Mouse (Mus musculus) ES-E14 (cell line): ENCODE measurements around the gene Bcl9.

ENCODE experiments used
- CHD2 ChIP-seq: IDR thresholded peaks from 2 replicates; pipeline ENCODE4 v1.6.1; 2014; ENCODE audit warnings: mild to moderate bottlenecking, low read depth, low read length, inconsistent platforms
- HCFC1 ChIP-seq: IDR thresholded peaks from 2 replicates; pipeline ENCODE4 v1.6.1; 2012; ENCODE audit warnings: low read length, inconsistent platforms, borderline replicate concordance; ENCODE audit not compliant: insufficient read depth
- MAFK ChIP-seq: IDR thresholded peaks from 2 replicates; pipeline ENCODE4 v1.6.1; 2014; ENCODE audit warnings: mild to moderate bottlenecking, low read depth, low read length, inconsistent platforms; ENCODE audit not compliant: insufficient read depth
- ZC3H11A ChIP-seq: IDR thresholded peaks from 2 replicates; pipeline ENCODE4 v1.6.1; 2012; ENCODE audit warnings: low read depth, mild to moderate bottlenecking, inconsistent platforms, low read length, borderline replicate concordance
- ZNF384 ChIP-seq: IDR thresholded peaks from 2 replicates; pipeline ENCODE4 v1.6.1; 2012; ENCODE audit warnings: low read depth, low read length, inconsistent platforms

DNA sequence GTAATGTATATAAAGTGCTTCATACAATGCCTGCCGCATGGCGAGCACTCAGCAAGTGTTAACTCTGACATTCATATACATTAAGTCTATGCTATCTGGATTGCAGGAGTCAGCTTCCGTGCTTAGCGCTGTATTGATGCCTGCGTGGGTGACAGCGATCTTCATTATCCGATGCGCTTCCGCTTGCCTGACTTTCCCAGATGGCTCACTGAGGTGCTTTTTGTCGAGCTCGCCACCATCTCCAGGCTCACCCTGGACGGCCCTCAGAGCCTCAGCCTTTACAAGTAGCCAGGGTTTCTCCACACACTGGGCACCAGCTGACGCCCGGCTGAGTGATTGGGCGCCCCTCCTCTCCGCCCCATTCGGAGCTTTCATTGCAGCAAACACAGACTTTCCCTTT is 26.3 kb upstream of the Bcl9 start:
- TF ChIP-seq ZNF384 (no peak), ZC3H11A (no peak), CHD2 (no peak), HCFC1 (no peak), MAFK (no peak)
